Mouse (Mus musculus) CH12.LX (cell line): ENCODE data around the gene Lrrc4b.

ENCODE experiments used
- CTCF ChIP-seq, 2 experiments: IDR thresholded peaks in 1 of 2; conservative IDR thresholded peaks in 1 of 2; 2 replicates each; pipeline ENCODE4 v1.5.1; 2011 to 2012; ENCODE audit warnings: low read depth in 2 of 2, low read length in 2 of 2, improper control_type of control experiment in 1 of 2, inconsistent platforms in 1 of 2, mild to moderate bottlenecking in 1 of 2, moderate library complexity in 1 of 2
- E2F4 ChIP-seq: IDR thresholded peaks from 2 replicates; pipeline ENCODE4 v1.6.1; 2011; ENCODE audit warnings: low read depth, low read length, improper control_type of control experiment; ENCODE audit not compliant: insufficient replicate concordance
- EP300 ChIP-seq: IDR thresholded peaks from 2 replicates; pipeline ENCODE4 v1.6.1; 2011; ENCODE audit warnings: low read length, improper control_type of control experiment
- POLR2A ChIP-seq: IDR thresholded peaks from 2 replicates; pipeline ENCODE4 v1.6.1; 2011; ENCODE audit warnings: low read depth, mild to moderate bottlenecking, improper control_type of control experiment, low read length
- TCF12 ChIP-seq: IDR thresholded peaks from 2 replicates; pipeline ENCODE4 v1.6.1; 2014; ENCODE audit warnings: low read depth, mild to moderate bottlenecking, inconsistent platforms, low read length, improper control_type of control experiment
- USF1 ChIP-seq: IDR thresholded peaks from 2 replicates; pipeline ENCODE4 v1.6.1; 2014; ENCODE audit warnings: low read depth, mild to moderate bottlenecking, inconsistent platforms, low read length, improper control_type of control experiment
- ZMIZ1 ChIP-seq: IDR thresholded peaks from 2 replicates; pipeline ENCODE4 v1.6.1; 2012; ENCODE audit warnings: low read depth, mild to moderate bottlenecking, inconsistent platforms, low read length, improper control_type of control experiment

GRCm38 (mm10) chr7:44401673-44402072, 27.1 kb upstream of the Lrrc4b start:
- no peak for TF ChIP-seq CTCF (conservative IDR thresholded peaks at IDR 0.05 in 1 of 2, IDR thresholded peaks at IDR 0.05 in 1 of 2; ENCODE audit: low read depth in 2 of 2, low read length in 2 of 2)
- no peak for TF ChIP-seq E2F4
- no peak for TF ChIP-seq POLR2A
- no peak for TF ChIP-seq ZMIZ1
- TF ChIP-seq USF1 = no peak
- no peak for TF ChIP-seq EP300
- TF ChIP-seq TCF12 = no peak
